Mouse (Mus musculus) liver, embryonic 13.5 days (tissue): ENCODE data around the gene Amer3. TPM values are rescaled to one million over a fixed set of nuclear protein-coding genes. Genes with fewer than 3 reads are reported as not detected.
"Not testable (repeated sequence)": the region's sequence is repeated elsewhere in the genome, so short reads cannot be mapped to it uniquely, and the experiment has no call there.

ENCODE experiments used
- ATAC-seq: fragments of 200-750 bp; cut with Nextera tagmentation; 2 replicates; pipeline ENCODE4 v1.8.0; 2017; ENCODE audit warnings: low read depth, mild to moderate bottlenecking, moderate number of reproducible peaks, moderate library complexity
- DNase-seq: peaks from one replicate; pipeline ENCODE4 v3.0.0; 2022
- H3K27ac ChIP-seq: fragments of 300-500 bp; sonication (generic); 2 replicates; pipeline ENCODE4 v1.5.1; 2015; ENCODE audit warnings: moderate library complexity, mild to moderate bottlenecking, inconsistent platforms
- H3K27me3 ChIP-seq: fragments of 300-500 bp; sonication (generic); 2 replicates; pipeline ENCODE4 v1.6.1; 2015; ENCODE audit warnings: mild to moderate bottlenecking, inconsistent platforms
- H3K36me3 ChIP-seq: fragments of 300-500 bp; sonication (generic); 2 replicates; pipeline ENCODE4 v1.6.1; 2015; ENCODE audit warnings: mild to moderate bottlenecking, inconsistent platforms
- H3K4me1 ChIP-seq: fragments of 300-500 bp; sonication (generic); replicated peaks from 2 replicates; pipeline ENCODE4 v1.6.1; 2015; ENCODE audit warnings: inconsistent platforms
- H3K4me2 ChIP-seq: fragments of 300-500 bp; sonication (generic); 2 replicates; pipeline ENCODE4 v1.6.1; 2015; ENCODE audit warnings: inconsistent platforms, mild to moderate bottlenecking, moderate library complexity
- H3K4me3 ChIP-seq: fragments of 300-500 bp; sonication (generic); replicated peaks from 2 replicates; pipeline ENCODE4 v1.5.1; 2015; ENCODE audit warnings: mild to moderate bottlenecking, inconsistent platforms
- H3K9ac ChIP-seq: fragments of 300-500 bp; sonication (generic); 2 replicates; pipeline ENCODE4 v1.6.1; 2015; ENCODE audit warnings: mild to moderate bottlenecking, inconsistent platforms
- H3K9me3 ChIP-seq: fragments of 300-500 bp; sonication (generic); replicated peaks from 2 replicates; pipeline ENCODE4 v1.6.1; 2016; ENCODE audit warnings: inconsistent platforms
- WGBS: fragments of 180-500 bp; shearing (Covaris S2); methylation state at CpG from one replicate; pipeline ENCODE4 v1.1.7; 2015; ENCODE audit not compliant: insufficient replicate concordance; 5-methylcytosine and 5-hydroxymethylcytosine counted together
- polyA plus RNA-seq: library from polyadenylated mRNA; unstranded; fragments of >200 nt; fragmentation: Nextera tagmentation; extraction: Ambion mirVana; gene quantifications from 2 replicates; pipeline ENCODE4 v1.2.1, GENCODE M21; 2015

Amer3 gene
- polyA plus RNA-seq, 1 experiment from 2014 or later, result not detected

DNA sequence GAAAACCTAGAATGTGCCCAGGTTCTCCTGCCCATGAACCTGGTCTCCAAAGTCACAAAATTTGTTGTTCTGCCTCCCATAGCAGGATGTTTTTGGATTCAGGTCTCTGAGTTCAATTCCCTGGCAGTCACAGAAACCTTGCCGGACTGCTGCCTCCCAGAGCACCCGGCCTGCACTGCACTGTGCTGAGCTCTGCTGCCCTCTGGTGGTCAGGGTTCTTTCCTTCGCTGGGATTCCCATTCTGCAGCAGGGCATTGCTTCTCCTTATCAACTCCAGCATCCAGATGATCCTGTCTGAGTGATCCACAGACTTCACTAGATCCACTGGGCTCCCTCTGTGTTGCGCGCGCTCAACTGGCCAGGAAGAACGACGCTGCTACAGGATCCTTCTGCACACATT, 22.9 kb downstream of the Amer3 start:
- 7% methylated on average over 8 of the region's 8 CpGs for WGBS
- H3K4me3 ChIP-seq, result no peak overlapping the region

DNA sequence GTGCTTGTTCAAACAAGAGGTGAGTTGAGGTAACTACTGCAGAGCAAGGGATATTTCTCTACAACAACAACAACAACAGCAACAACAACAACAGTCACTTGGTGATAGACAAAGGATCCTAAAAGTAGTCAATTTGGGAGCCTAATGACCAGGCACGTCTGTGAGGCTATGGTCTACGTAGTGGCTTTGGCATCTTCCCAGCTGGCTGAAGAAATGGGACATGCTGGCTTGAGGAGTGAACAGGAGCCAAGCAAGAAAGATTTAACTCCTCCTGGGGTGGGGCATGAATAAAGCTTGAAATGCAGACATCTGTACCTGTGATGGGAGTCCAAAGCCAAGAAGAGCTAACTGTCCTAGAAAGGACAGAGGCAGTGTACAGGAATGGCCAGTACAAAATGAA, 34.3 kb downstream of the Amer3 start:
- Histone ChIP-seq H3K36me3 (no peaks in the 10 kb centered on the region), H3K9ac (no peak overlapping the region), H3K4me2 (no peak overlapping the region), H3K27ac (no peak overlapping the region), H3K4me1 (no peaks in the 10 kb centered on the region), H3K9me3 (no peaks in the 10 kb centered on the region), H3K4me3 (no peak overlapping the region), H3K27me3 (no peaks in the 10 kb centered on the region)
- 70% methylated on average over 2 of the region's 2 CpGs for WGBS
- no peak for DNase-seq
- ATAC-seq, result no peak

More for the DNA sequence above, 22.9 kb downstream of the Amer3 start:
- no peak overlapping the region for H3K9ac ChIP-seq
- no peaks in the 10 kb centered on the region for H3K9me3 ChIP-seq
- no peak overlapping the region for H3K4me2 ChIP-seq
- no peak overlapping the region for H3K27ac ChIP-seq
- ATAC-seq (no peak), DNase-seq (peak; percentile 40)
- no peaks in the 10 kb centered on the region for H3K36me3 ChIP-seq
- H3K4me1 ChIP-seq, result no peaks in the 10 kb centered on the region
- H3K27me3 ChIP-seq, result no peaks in the 10 kb centered on the region

DNA sequence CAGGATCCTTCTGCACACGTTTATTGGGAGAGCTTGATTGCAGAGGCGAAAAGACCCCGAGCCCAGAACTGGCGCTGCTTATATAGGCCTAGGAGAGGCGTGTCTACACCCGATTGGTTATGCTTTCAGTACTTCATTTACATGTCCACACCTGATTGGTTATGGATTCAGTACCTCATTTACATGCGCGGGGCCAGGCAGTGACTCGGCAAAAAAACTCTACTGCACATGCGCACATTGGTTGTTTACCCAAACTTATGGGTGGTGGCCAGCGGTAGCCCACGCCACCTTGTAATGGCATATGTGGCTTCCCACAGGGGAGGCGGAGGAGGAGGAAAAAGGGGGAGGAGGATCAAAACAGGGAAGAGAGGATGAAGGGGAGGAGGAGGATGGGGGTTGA, 40.7 kb downstream of the Amer3 start:
- H3K27me3 ChIP-seq, ATAC-seq, H3K4me1 ChIP-seq, H3K36me3 ChIP-seq, H3K9ac ChIP-seq, H3K4me2 ChIP-seq, H3K9me3 ChIP-seq, H3K4me3 ChIP-seq, H3K27ac ChIP-seq, DNase-seq: not testable (repeated sequence)
- WGBS, result 81% methylated on average over 13 of the region's 13 CpGs

DNA sequence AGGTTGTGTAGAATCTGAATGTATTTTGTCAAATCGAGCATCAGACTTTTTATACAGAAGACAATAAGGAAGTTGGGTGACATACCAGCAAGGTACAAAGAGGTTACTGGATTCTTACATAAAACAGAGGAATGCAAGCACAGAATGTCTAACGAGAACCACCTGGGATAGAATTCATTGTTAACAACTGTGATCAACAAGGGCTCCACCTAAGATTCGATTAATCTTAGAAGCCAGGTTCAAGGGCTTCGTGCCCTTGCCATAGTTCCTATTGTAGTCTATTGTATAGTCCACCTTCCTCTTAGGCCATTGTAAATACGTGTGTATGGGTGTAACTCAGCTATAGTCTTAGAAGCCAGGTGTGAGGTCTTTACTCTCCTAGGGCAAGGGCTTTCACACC, 41.3 kb downstream of the Amer3 start:
- H3K9me3 ChIP-seq, DNase-seq, H3K36me3 ChIP-seq, H3K4me1 ChIP-seq, H3K27me3 ChIP-seq, H3K4me3 ChIP-seq, ATAC-seq, H3K27ac ChIP-seq, H3K4me2 ChIP-seq, H3K9ac ChIP-seq: not testable (repeated sequence)
- WGBS, result 62% methylated on average over 5 of the region's 5 CpGs

DNA sequence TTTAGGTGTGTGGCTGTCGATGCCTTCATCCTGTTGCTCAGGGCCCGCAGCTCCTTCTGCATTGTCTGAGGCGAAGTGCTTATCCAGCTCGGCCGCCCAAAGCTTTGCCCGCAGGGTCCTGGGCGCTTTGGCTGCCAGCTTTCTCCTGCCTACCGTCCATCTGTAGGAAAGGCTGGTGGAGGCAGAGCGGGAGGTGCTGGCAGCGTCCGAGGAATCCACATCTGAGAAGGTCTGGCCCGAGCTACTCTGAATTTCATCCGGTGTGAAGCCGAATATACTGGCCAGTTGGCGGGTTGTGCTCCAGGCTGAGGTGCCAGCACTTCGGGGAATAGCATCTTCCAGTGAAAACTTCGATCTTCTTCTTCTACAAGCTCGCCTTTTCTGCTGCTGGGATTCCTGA, 56.3 kb downstream of the Amer3 start:
- WGBS, result 67% methylated on average over 18 of the region's 18 CpGs
- no peak for ATAC-seq

More for the DNA sequence above, 56.3 kb downstream of the Amer3 start:
- H3K4me1 ChIP-seq, result no peaks in the 10 kb centered on the region
- H3K4me2 ChIP-seq, result no peak overlapping the region
- no peaks in the 10 kb centered on the region for H3K9me3 ChIP-seq
- no peak for DNase-seq
- no peaks in the 10 kb centered on the region for H3K27me3 ChIP-seq
- H3K36me3 ChIP-seq, result no peaks in the 10 kb centered on the region
- H3K4me3 ChIP-seq, result no peak overlapping the region
- no peak overlapping the region for H3K9ac ChIP-seq
- H3K27ac ChIP-seq, result no peak overlapping the region

Other genes with a start within 250 kb of the Amer3 start
- 28.2 and 30.8 TPM in 2 replicates for gene Ccdc115, start 140.0 kb upstream of the Amer3 start, polyA plus RNA-seq
- 73.8 and 81.4 TPM in 2 replicates for gene Imp4, start 139.8 kb upstream of the Amer3 start, polyA plus RNA-seq
- 14.4 and 16.9 TPM in 2 replicates for gene Ptpn18, start 119.9 kb upstream of the Amer3 start, polyA plus RNA-seq
- gene Prss39, start 81.2 kb upstream of the Amer3 start, polyA plus RNA-seq, result not detected in 2 replicates
- gene Cfc1, start 44.0 kb upstream of the Amer3 start, polyA plus RNA-seq, result not detected in 2 replicates
- gene Prss40, start 18.7 kb upstream of the Amer3 start, polyA plus RNA-seq, result not detected in 2 replicates